Mouse (Mus musculus) bone marrow, adult 2 months (tissue): ENCODE data around the gene 1700061G19Rik. TPM values are rescaled to one million over a fixed set of nuclear protein-coding genes. Genes with fewer than 3 reads are reported as not detected.

Experiments
- H3K27ac ChIP-seq: fragments of 200-500 bp; 2 replicates; pipeline ENCODE4 v1.5.1; 2012; ENCODE audit warnings: low read depth, mild to moderate bottlenecking, control low read depth, inconsistent platforms, low read length; ENCODE audit not compliant: control insufficient read depth, poor library complexity, insufficient read depth
- H3K4me1 ChIP-seq: fragments of 200-500 bp; 2 replicates; pipeline ENCODE4 v1.6.1; 2011; ENCODE audit warnings: low read length; ENCODE audit not compliant: control insufficient read depth, insufficient read depth
- H3K4me3 ChIP-seq: fragments of 200-500 bp; replicated peaks from 2 replicates; pipeline ENCODE3; 2011; ENCODE audit warnings: mild to moderate bottlenecking, low read depth, low read length, control low read depth; ENCODE audit not compliant: control insufficient read depth
- CTCF ChIP-seq: fragments of 200-500 bp; IDR thresholded peaks from 2 replicates; pipeline ENCODE4 v1.5.1; 2011; ENCODE audit warnings: low read length, control low read depth; ENCODE audit not compliant: control insufficient read depth, insufficient read depth
- POLR2A ChIP-seq: fragments of 200-500 bp; IDR thresholded peaks from 2 replicates; pipeline ENCODE4 v1.6.1; 2011; ENCODE audit warnings: low read depth, mild to moderate bottlenecking, control low read depth, low read length, borderline replicate concordance; ENCODE audit not compliant: control insufficient read depth
- WGBS: fragments of 180-500 bp; shearing (Covaris S2); methylation state at CpG from one replicate; pipeline ENCODE4 v1.1.7; 2018; 5-methylcytosine and 5-hydroxymethylcytosine counted together
- polyA plus RNA-seq: library from polyadenylated mRNA; stranded (reverse); fragments of >200 nt; gene quantifications from 2 replicates; pipeline ENCODE4 v1.2.4, GENCODE M21; 2011; ENCODE audit warnings: low replicate concordance; ENCODE audit not compliant: missing spikeins, insufficient read depth, insufficient read length

Gene 1700061G19Rik
- polyA plus RNA-seq, 1 experiment, result 0.92 TPM

- no peak for TF ChIP-seq POLR2A
- TF ChIP-seq CTCF, result no peak
- WGBS, result 4% methylated on average over 7 of the region's 7 CpGs
- Histone ChIP-seq H3K4me3 (no peak overlapping the region), H3K27ac (no peak overlapping the region), H3K4me1 (peaks cover 2% of the 10 kb centered on the region; the same call in 1 of the 2 replicates)
Observed at GRCm38 (mm10) chr17:56858922-56859321, 16.4 kb upstream of the 1700061G19Rik start.

GRCm38 (mm10) chr17:56861197-56861596 is 14.1 kb upstream of the 1700061G19Rik start:
- 2% methylated on average over 3 of the region's 3 CpGs for WGBS
- no peak overlapping the region for H3K4me3 ChIP-seq
- H3K4me1 ChIP-seq, result peaks cover 2% of the 10 kb centered on the region; the same call in 1 of the 2 replicates
- no peak overlapping the region for H3K27ac ChIP-seq
- TF ChIP-seq CTCF (no peak), POLR2A (no peak)

- WGBS, result 92% methylated on average over 7 of the region's 7 CpGs
- Histone ChIP-seq H3K27ac (no peak overlapping the region), H3K4me3 (no peak overlapping the region), H3K4me1 (peaks cover 2% of the 10 kb centered on the region; the same call in 1 of the 2 replicates)
- TF ChIP-seq CTCF (no peak), POLR2A (no peak)
Observed at GRCm38 (mm10) chr17:56866071-56866470, 9.2 kb upstream of the 1700061G19Rik start.

- H3K4me1 ChIP-seq, result no peaks in the 10 kb centered on the region
- no peak overlapping the region for H3K27ac ChIP-seq
- WGBS, result 88% methylated on average over 9 of the region's 9 CpGs
- TF ChIP-seq CTCF (no peak), POLR2A (no peak)
- no peak overlapping the region for H3K4me3 ChIP-seq
Observed at GRCm38 (mm10) chr17:56869481-56869977, 5.7 kb upstream of the 1700061G19Rik start.

- peaks cover 5% of the 10 kb centered on the region; the same call in 1 of the 2 replicates for H3K4me1 ChIP-seq
- no peak overlapping the region for H3K27ac ChIP-seq
- H3K4me3 ChIP-seq, result no peak overlapping the region
- WGBS, result 73% methylated on average over 15 of the region's 15 CpGs
- TF ChIP-seq CTCF (no peak), POLR2A (no peak)
Observed at GRCm38 (mm10) chr17:56870287-56870953, 4.9 kb upstream of the 1700061G19Rik start.

GRCm38 (mm10) chr17:56871767-56872166 is 3.5 kb upstream of the 1700061G19Rik start:
- peaks cover 5% of the 10 kb centered on the region; the same call in 1 of the 2 replicates for H3K4me1 ChIP-seq
- H3K4me3 ChIP-seq, result no peak overlapping the region
- whole genome bisulfite sequencing, result 86% methylated on average over 8 of the region's 8 CpGs
- no peak overlapping the region for H3K27ac ChIP-seq
- no peak for TF ChIP-seq CTCF
- TF ChIP-seq POLR2A, result no peak

GRCm38 (mm10) chr17:56872512-56872911 is 2.8 kb upstream of the 1700061G19Rik start:
- no peak for TF ChIP-seq POLR2A
- no peak for TF ChIP-seq CTCF
- H3K4me3 ChIP-seq, result no peak overlapping the region
- 65% methylated on average over 7 of the region's 7 CpGs for WGBS
- H3K4me1 ChIP-seq, result peaks cover 5% of the 10 kb centered on the region; the same call in 1 of the 2 replicates
- no peak overlapping the region for H3K27ac ChIP-seq

- H3K4me1 ChIP-seq, result peaks cover 5% of the 10 kb centered on the region; the same call in 1 of the 2 replicates
- TF ChIP-seq POLR2A (no peak), CTCF (no peak)
- no peak within 1 kb of the TSS for H3K4me3 ChIP-seq
- WGBS, result 76% methylated on average over 2 of the region's 2 CpGs
- H3K27ac ChIP-seq, result no peak within 1 kb of the TSS
Observed at GRCm38 (mm10) chr17:56874237-56874636, 1.0 kb upstream of the 1700061G19Rik start, which contains the start of gene Acsbg2. Acsbg2 (minus strand) TSS chr17:56874447.
